Mouse (Mus musculus) ES-E14 (cell line): ENCODE results near the gene Tsks.

Experiments
- CHD2 ChIP-seq: IDR thresholded peaks from 2 replicates; pipeline ENCODE4 v1.6.1; 2014; ENCODE audit warnings: mild to moderate bottlenecking, low read depth, low read length, inconsistent platforms
- MAFK ChIP-seq: IDR thresholded peaks from 2 replicates; pipeline ENCODE4 v1.6.1; 2014; ENCODE audit warnings: mild to moderate bottlenecking, low read depth, low read length, inconsistent platforms; ENCODE audit not compliant: insufficient read depth
- ZC3H11A ChIP-seq: IDR thresholded peaks from 2 replicates; pipeline ENCODE4 v1.6.1; 2012; ENCODE audit warnings: low read depth, mild to moderate bottlenecking, inconsistent platforms, low read length, borderline replicate concordance

- TF ChIP-seq ZC3H11A (no peak), MAFK (no peak), CHD2 (peak; percentile 87)
Observed at GRCm38 (mm10) chr7:44974383-44975116, 31.5 kb downstream of the Tsks start, which contains the start of gene Cpt1c.
